Mouse (Mus musculus) CD4-positive naive resting alpha-beta T cell, adult 57 days (primary cell): ENCODE results near the gene Baz2a. TPM values are rescaled to one million over a fixed set of nuclear protein-coding genes. Genes with fewer than 3 reads are reported as not detected.

Source experiments
- total RNA-seq: library from RNA; stranded (reverse); gene quantifications from one replicate; pipeline ENCODE4 v1.2.4, GENCODE M21; 2023

The Baz2a gene
- total RNA-seq = 125 TPM

DNA sequence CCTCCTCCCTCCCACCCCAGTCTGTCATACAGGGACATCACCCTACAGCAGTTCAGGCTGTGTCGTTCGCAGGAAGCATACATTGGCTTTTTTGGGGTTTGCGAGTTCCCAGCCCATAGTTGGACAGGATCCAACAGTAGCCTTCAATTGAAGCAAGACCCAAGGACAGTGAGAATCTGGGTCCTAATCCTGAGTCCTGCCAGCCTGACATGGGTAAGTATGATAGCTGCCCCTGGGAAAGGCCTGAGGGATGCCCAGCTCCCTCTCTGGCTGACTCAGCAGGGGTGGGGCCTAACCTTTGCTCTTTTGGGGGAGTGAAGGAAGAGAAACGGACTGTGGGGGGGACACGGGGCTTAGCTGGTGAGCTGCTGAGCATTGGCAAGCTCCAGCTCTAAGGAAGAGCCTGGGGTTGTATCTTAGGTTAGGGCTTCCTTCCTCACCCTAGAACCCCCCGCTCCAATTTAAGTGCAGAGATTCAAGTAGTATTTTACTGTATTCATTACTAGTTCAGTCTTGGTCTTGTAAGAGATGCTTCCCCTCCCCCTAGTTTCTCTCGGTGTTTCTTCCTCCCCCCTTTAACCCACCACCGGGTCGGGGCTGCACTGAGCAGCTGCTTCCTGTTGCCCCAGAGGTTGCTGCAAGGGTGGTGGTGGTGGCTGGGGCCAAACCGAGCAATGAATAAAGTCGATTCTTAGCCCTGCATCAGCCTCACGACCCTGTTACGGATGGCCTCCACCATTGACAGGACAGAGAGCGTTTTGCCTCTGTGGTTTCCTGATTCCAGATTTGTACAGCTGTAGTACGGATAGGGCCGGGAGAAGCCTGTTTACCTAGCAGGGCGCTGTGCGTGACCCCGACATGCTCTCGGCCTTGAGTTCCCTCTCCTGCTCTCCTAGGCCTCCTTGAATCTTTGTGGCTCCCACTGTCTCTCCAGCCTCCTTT, at the start of gene Baz2a:
TSS of gene Baz2a (plus strand) at position 14 of the 942 bp plus-strand sequence.

GRCm38 (mm10) chr10:128058601-128059151, 32.7 kb upstream of the Baz2a start, which contains the start of gene Ptges3:
Gene Ptges3 (plus strand): TSS chr10:128058954.

DNA sequence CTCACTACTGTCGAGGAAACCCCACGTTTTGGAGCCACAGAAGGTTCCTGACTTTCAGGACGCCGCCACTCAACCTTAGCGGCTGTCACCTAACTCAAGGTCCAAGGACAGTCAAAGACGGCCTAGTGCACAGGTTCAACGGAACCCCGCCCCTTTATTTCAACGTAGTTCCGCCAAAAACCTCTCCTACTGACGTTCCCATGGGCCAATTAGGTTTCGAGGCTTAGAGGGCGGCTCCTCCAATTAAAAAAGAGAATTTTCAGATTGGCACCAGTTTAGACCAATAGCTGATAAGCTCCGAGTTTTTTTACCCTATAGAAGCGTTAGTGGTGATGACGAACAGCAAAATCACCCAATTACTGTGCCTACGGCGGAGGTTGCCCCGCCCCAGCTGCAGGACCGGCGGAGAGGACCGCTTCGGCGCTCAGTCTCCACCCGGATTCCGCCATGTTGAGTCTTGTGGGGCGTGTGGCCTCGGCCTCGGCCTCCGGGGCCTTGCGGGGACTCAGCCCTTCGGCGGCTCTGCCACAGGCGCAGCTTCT, 8.4 kb upstream of the Baz2a start, which contains the start of gene Atp5b:
TSS of gene Atp5b (plus strand) at position 394 of the 542 bp plus-strand sequence.

Other genes starting within 250 kb of the Baz2a start
- gene Rdh19, start 241.6 kb upstream of the Baz2a start, total RNA-seq = not detected
- gene Rdh16f2, start 225.1 kb upstream of the Baz2a start, total RNA-seq = not detected
- not detected for gene Rdh7, start 202.8 kb upstream of the Baz2a start, total RNA-seq
- not detected for gene Sdr9c7, start 193.1 kb upstream of the Baz2a start, total RNA-seq
- gene Hsd17b6, start 84.0 kb upstream of the Baz2a start, total RNA-seq = not detected
- 13.9 TPM for gene Prim1, start 76.4 kb upstream of the Baz2a start, total RNA-seq
- gene Naca, start 56.0 kb upstream of the Baz2a start, total RNA-seq = 733 TPM
- gene Ptges3, start 32.6 kb upstream of the Baz2a start, total RNA-seq = 122 TPM
- gene Atp5b, start 8.3 kb upstream of the Baz2a start, total RNA-seq = 586 TPM
- 49.3 TPM for gene Rbms2, start 88.7 kb downstream of the Baz2a start, total RNA-seq
- not detected for gene Gls2, start 102.9 kb downstream of the Baz2a start, total RNA-seq
- gene Spryd4, start 120.2 kb downstream of the Baz2a start, total RNA-seq = 16.1 TPM
- not detected for gene Mip, start 134.3 kb downstream of the Baz2a start, total RNA-seq
- gene Timeless, start 140.5 kb downstream of the Baz2a start, total RNA-seq = 30.5 TPM
- not detected for gene Apon, start 162.5 kb downstream of the Baz2a start, total RNA-seq
- gene Apof, start 177.1 kb downstream of the Baz2a start, total RNA-seq = not detected
- gene Stat2, start 179.0 kb downstream of the Baz2a start, total RNA-seq = 64.0 TPM
- gene Il23a, start 207.2 kb downstream of the Baz2a start, total RNA-seq = not detected
- 41.8 TPM for gene Pan2, start 211.8 kb downstream of the Baz2a start, total RNA-seq
- 29.1 TPM for gene Cnpy2, start 230.9 kb downstream of the Baz2a start, total RNA-seq
- 90.9 TPM for gene Cs, start 246.2 kb downstream of the Baz2a start, total RNA-seq